Mouse (Mus musculus) megakaryocyte-erythroid progenitor cell, adult 5-6 weeks (primary cell): Measurements from ENCODE around the gene Slc22a21. TPM values are rescaled to one million over a fixed set of nuclear protein-coding genes. Genes with fewer than 3 reads are reported as not detected.

Experiments used
- ATAC-seq: replicated peaks from 2 replicates; pipeline ENCODE4 v1.8.0; 2016; ENCODE audit warnings: mild to moderate bottlenecking, inconsistent platforms; ENCODE audit not compliant: severe bottlenecking, poor library complexity, low FRiP score, low TSS enrichment
- total RNA-seq, 2 experiments: library from RNA; stranded (forward) in 1 of 2; stranded (reverse) in 1 of 2; fragments of 200-1000, 215-1000 nt in 1 of 2; fragments of >200 nt in 1 of 2; fragmentation: Nextera tagmentation in 1 of 2; gene quantifications; 2 replicates each; pipeline ENCODE4 v1.2.3; 2014 to 2017

The Slc22a21 gene
- total RNA-seq (2014; fragmentation: Nextera tagmentation) (1.5 and 4.3 TPM in 2 replicates), total RNA-seq (2017) (2.3 TPM in 1 of 2 replicates, not detected in the other)

GRCm38 (mm10) chr11:53979788-53980621, at the start of gene Slc22a21:
TSS of gene Slc22a21 (minus strand) at chr11:53980332.
- ATAC-seq = peak; percentile 97

GRCm38 (mm10) chr11:54028997-54029396, 48.9 kb upstream of the Slc22a21 start:
- ATAC-seq = no peak

DNA sequence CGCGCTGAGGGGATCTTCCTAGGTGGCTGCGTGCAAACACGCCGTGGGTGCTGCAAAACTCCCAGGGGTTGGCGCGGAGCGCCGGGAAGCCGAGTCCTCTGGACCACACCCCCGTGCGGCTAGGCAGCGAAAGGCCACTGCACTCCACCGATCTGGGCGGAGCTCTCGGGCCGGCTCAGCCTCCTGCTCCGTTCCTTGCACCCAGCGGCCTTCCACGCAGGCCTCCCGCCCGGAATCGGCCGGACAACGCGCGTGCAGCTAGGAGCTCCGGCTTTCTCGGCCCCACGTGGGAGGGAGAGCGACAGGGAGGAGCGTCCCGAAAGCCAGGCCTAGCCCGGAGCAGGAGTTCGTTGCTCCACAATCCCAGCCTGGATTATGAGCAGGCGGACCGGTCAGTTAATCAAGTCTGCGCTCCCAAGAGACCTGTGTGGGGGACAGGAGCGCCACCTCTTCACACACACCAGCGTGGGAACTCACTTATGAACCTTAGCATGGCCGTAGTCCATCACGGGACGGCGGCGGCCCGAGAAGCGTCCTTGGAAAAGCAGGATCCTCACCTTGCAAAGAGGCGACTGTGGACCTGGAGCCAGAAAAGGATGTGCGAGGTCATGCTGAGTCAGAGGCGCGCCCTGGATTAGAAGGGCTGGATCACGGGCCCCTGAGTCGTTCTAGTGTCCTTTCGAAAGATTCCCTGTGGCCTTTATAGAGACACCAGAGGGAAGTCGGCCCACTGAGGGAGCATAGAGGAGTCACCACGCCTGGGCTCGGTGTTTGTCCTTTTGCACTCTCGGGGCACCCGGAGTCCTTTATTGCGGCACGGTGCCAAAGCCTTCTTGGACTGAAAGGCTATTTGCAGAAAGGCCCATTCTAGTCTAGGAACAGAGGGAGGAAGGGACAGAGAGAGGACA, 48.2 kb upstream of the Slc22a21 start, which contains the start of gene Slc22a4:
TSS of gene Slc22a4 (minus strand) at position 47 of the 908 bp plus-strand sequence.
- peak; percentile 64 for ATAC-seq

GRCm38 (mm10) chr11:54027131-54028043, 47.3 kb upstream of the Slc22a21 start:
- no peak for ATAC-seq

- peak; percentile 87 for ATAC-seq
Observed at GRCm38 (mm10) chr11:54026491-54027041, 46.4 kb upstream of the Slc22a21 start.

- ATAC-seq = no peak
Observed at GRCm38 (mm10) chr11:54021396-54022093, 41.4 kb upstream of the Slc22a21 start.

DNA sequence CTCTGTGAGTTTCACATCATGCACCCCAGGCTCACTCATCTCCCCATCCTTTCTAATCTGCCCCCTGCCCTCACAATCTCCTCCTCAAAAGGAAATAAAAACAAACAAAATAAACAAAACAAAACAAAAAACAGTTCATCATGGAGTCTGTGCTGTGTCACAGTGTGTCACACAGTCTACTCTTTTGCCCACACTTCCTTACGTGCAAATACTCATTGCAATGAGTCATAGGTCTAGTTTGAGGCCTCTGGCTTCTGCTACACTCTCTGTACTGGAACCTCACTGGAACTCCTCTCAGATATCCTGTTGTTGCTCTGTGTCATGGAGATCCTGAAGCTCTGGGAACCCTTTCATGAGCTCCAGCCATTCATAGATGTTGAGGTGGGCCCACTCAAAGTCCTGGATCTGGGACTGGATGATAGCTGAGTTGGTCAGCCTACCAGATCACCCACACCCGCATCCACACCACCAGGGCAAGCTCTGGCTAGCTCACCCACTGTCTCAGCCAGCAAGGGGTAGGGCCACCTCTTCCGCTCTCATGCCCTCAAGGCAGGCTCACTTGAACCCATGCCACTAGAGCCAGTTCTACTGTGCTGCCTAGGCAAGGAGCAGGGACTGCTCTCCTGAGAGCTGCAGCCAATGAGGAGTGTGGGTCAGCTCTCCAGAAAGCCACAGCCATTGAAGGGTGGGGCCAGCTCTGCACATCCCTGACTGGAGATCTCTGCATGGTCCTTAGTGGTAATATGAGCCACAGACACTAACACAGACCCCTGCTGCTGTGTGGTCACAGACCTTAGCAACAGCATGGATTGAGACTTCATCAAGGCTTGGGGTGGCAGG, 39.0 kb upstream of the Slc22a21 start:
- no peak for ATAC-seq

DNA sequence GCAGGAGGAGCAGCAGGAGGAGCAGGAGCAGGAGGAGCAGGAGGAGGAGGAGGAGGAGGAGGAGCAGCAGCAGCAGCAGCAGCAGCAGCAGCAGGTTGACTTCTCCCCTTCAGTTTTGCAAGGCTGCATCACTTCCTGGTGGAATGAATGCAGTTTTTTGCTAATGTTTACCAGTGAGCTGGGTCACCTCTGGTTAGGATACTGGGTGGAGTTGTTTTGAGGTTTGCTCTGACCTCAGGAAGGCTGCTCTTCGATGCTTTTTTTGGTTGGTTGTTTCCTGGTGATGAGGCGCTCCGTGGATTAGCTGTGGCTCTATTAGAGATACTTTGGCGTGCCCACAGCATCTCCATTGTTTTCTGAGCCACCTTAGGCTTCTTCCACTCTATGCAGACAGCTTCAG, 37.5 kb upstream of the Slc22a21 start:
- ATAC-seq = no peak

GRCm38 (mm10) chr11:54016051-54016450, 35.9 kb upstream of the Slc22a21 start:
- no peak for ATAC-seq

- ATAC-seq = no peak
Observed at GRCm38 (mm10) chr11:54012961-54013360, 32.8 kb upstream of the Slc22a21 start.

DNA sequence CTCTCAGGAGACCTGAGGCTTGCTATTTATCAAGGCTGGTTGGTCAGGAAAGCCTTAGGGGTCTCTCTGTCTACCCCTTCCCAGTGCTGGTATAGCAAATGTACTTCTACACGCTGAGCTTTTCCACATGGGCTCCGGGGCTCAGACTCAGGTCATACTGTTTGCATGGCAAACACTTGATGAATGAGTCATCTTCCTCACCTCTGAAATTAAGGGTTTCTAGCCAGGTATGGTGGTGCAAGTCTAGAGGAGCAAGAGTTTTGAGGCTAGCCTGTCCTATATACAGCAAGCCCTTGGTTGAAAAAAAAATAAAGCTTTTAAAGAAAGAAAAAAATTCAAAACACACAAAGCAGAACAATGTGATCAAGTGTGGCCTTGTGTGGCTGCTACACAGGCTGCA, 31.1 kb upstream of the Slc22a21 start:
- ATAC-seq = no peak

DNA sequence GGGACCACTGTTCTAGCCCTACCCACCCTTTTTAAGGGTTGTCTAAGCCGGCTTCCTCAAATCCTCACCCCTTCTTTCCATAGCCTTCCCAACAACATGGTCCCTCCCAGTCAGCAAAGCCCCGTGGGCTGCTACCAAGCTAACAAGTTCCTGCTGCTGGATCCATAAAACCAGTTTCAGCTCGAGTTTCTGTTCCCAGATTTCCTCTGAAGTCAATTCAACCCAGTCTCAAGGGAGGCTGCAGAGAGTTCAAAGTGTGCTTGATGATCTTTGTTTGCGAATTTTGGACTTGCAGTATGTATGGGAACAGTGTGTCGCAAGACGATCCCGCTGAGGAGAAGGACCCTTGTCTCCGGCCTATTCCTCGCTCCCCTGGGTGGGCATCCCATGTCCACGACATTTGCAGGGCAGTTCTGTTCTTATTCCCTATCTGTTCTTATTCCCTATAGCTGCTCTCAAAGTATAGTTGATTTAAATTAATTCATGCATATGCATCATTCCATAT, 28.3 kb upstream of the Slc22a21 start:
- no peak for ATAC-seq

DNA sequence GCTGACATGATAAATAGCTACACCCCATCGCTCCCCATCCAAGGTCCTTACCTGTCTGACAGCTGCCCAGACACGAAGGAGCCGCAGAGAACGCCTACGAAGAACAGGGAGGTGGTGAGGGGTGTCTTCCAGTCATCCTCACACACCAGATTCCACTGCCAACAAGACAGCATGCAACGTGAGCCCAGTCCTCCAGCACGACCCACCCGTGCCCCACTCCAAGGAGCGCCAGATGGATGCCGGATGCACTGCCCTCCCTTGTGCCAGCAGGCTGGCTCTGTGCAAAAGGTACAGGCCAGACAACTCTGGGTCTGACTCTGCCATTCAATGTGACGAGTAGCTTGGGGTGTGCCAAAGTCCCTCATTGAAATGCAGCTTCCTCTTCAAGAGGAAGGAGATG, 27.6 kb upstream of the Slc22a21 start:
- ATAC-seq = no peak

GRCm38 (mm10) chr11:54006901-54007300, 26.8 kb upstream of the Slc22a21 start:
- ATAC-seq = no peak

- ATAC-seq = peak; percentile 42
Observed at GRCm38 (mm10) chr11:54006362-54006761, 26.2 kb upstream of the Slc22a21 start.

GRCm38 (mm10) chr11:54004734-54005133, 24.6 kb upstream of the Slc22a21 start:
- ATAC-seq = peak; percentile 88

DNA sequence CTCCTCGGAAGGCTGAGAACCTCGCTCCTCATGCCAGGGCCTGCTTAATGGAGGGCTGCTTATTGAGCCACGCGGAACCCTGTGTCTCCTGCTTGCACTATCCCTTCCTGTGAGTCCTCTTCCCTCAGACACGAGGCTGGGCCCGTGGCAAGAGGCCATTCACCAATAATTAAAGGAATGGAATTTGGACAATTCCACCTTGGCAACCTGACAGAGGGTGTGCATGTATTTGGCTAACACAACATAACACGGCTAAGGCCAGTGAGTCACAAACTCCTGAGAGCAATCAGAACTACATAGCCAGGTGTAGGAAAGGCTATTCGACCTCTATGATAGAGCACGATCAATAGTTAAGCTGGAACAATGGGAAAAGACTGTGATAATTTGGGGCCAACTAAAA, 24.1 kb upstream of the Slc22a21 start:
- no peak for ATAC-seq
